Mouse (Mus musculus): ENCODE results near the gene Gfral. TPM values are rescaled to one million over a fixed set of nuclear protein-coding genes. Genes with fewer than 3 reads are reported as not detected.
A peak's percentile ranks its signal among the peaks of the same experiment; 100 is the strongest.
"Not testable (repeated sequence)": the region's sequence is repeated elsewhere in the genome, so short reads cannot be mapped to it uniquely, and the experiment has no call there.

Gene Gfral
- polyA plus RNA-seq, 1 experiment from 2014 or later: not detected

DNA sequence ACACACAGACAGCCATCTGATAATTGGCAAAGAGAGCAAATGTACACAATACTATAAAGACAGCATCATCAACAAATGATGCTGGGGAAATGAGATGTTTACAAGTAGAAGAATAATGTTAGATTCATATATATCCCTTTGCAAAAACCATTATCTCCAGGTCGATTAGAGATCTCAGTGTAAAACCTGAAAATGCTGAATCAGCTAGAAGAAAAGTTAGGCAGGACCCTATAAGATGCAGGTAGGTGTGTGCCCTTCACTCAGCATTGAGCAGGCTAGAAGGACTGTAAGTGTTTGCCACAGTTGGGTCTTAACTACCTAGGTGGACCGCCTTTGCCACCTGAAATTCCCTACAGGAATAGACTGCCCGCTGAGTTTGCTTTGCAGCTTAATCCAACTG lies 67.9 kb downstream of the Gfral start:
- Histone ChIP-seq H3K36me3 (ENCODE audit: control insufficient read depth, insufficient read depth, low read length) (no peaks in the 10 kb centered on the region), H3K4me2 (ENCODE audit: low read depth) (no peak overlapping the region), H3K9ac (ENCODE audit: low read length) (no peak overlapping the region), H3K4me3 (ENCODE audit: low read depth, low read length) (no peak overlapping the region), H3K9me3 (ENCODE audit: control insufficient read depth, low read length) (no peaks in the 10 kb centered on the region), H3K27me3 (ENCODE audit: control insufficient read depth, insufficient read depth, low read length) (no peaks in the 10 kb centered on the region), H3K4me1 (ENCODE audit: control insufficient read depth, insufficient read depth, low read length) (no peaks in the 10 kb centered on the region), H3K27ac (ENCODE audit: low read depth, low read length) (no peak overlapping the region)
- DNase-seq (ENCODE audit: low spot score) (no peak), ATAC-seq (ENCODE audit: insufficient read depth, low FRiP score, low TSS enrichment) (no peak)
- 69% methylated on average over 3 of the region's 3 CpGs for WGBS

- WGBS: 87% methylated on average over 3 of the region's 3 CpGs
- Histone ChIP-seq H3K27me3 (ENCODE audit: control insufficient read depth, insufficient read depth, low read length) (no peaks in the 10 kb centered on the region), H3K4me1 (ENCODE audit: control insufficient read depth, insufficient read depth, low read length) (no peaks in the 10 kb centered on the region), H3K4me2 (ENCODE audit: low read depth) (no peak overlapping the region), H3K27ac (ENCODE audit: low read depth, low read length) (no peak overlapping the region), H3K9ac (ENCODE audit: low read length) (no peak overlapping the region), H3K4me3 (ENCODE audit: low read depth, low read length) (no peak overlapping the region), H3K36me3 (ENCODE audit: control insufficient read depth, insufficient read depth, low read length) (no peaks in the 10 kb centered on the region), H3K9me3 (ENCODE audit: control insufficient read depth, low read length) (no peaks in the 10 kb centered on the region)
- DNase-seq (ENCODE audit: low spot score): no peak
- ATAC-seq (ENCODE audit: insufficient read depth, low FRiP score, low TSS enrichment): peak; percentile 45; the same call in 1 of the 2 replicates
These were observed 74.9 kb downstream of the Gfral start for GRCm38 (mm10) chr9:76138378-76139109.

GRCm38 (mm10) chr9:76134042-76134441 lies 79.4 kb downstream of the Gfral start:
- WGBS: 85% methylated on average over 6 of the region's 6 CpGs
- DNase-seq (ENCODE audit: low spot score) (no peak), ATAC-seq (ENCODE audit: insufficient read depth, low FRiP score, low TSS enrichment) (no peak)
- Histone ChIP-seq H3K9ac (ENCODE audit: low read length) (no peak overlapping the region), H3K9me3 (ENCODE audit: control insufficient read depth, low read length) (no peaks in the 10 kb centered on the region), H3K36me3 (ENCODE audit: control insufficient read depth, insufficient read depth, low read length) (no peaks in the 10 kb centered on the region), H3K27ac (ENCODE audit: low read depth, low read length) (no peak overlapping the region), H3K4me2 (ENCODE audit: low read depth) (no peak overlapping the region), H3K27me3 (ENCODE audit: control insufficient read depth, insufficient read depth, low read length) (no peaks in the 10 kb centered on the region), H3K4me3 (ENCODE audit: low read depth, low read length) (no peak overlapping the region), H3K4me1 (ENCODE audit: control insufficient read depth, insufficient read depth, low read length) (no peaks in the 10 kb centered on the region)

DNA sequence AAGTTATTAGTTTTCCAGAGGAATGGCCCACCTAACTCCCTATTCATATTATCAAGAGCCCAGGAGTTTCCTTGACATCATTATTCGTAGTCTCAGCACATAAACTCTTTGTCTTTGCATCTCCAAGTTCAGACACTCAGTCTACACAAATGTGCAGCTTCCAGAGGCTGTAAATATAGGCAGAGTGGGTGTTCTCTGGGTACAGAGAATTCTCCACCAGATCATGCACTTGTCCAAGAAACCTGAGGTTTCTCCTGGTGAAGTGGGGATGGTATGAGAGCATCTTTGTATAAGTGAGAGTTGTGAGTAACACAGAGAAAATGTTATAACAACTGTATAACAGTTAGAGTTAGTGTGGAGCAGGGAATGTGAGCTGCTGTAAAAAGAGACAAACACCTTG lies 84.1 kb downstream of the Gfral start:
- DNase-seq (ENCODE audit: low spot score) (no peak), ATAC-seq (ENCODE audit: insufficient read depth, low FRiP score, low TSS enrichment) (no peak)
- H3K9me3 ChIP-seq (ENCODE audit: control insufficient read depth, low read length): no peaks in the 10 kb centered on the region
- no peaks in the 10 kb centered on the region for H3K36me3 ChIP-seq (ENCODE audit: control insufficient read depth, insufficient read depth, low read length)
- no peak overlapping the region for H3K27ac ChIP-seq (ENCODE audit: low read depth, low read length)
- 65% methylated on average over 1 of the region's 1 CpGs for WGBS
- H3K4me1 ChIP-seq (ENCODE audit: control insufficient read depth, insufficient read depth, low read length): no peaks in the 10 kb centered on the region
- no peak overlapping the region for H3K4me2 ChIP-seq (ENCODE audit: low read depth)
- no peaks in the 10 kb centered on the region for H3K27me3 ChIP-seq (ENCODE audit: control insufficient read depth, insufficient read depth, low read length)
- no peak overlapping the region for H3K4me3 ChIP-seq (ENCODE audit: low read depth, low read length)
- no peak overlapping the region for H3K9ac ChIP-seq (ENCODE audit: low read length)

DNA sequence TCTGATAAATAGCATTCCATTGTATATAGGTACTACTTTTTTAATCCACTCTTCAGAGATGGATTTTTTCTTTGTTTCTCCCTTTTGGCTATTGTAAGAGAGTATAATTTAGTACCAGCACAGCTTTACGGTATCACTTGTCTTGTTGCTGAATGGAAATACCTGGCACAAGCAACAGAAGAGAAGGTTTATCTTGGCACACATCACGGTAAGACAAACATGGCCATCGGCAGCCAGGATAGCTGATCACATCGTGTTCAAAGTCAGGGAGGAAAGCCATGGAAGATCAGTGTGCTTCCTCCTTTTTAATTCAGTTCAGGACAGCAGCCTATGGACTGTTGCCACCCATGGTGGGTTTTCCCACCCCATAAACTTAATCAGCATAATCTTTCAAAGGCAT lies 89.2 kb downstream of the Gfral start:
- Histone ChIP-seq H3K9ac (ENCODE audit: low read length) (no peak overlapping the region), H3K27me3 (ENCODE audit: control insufficient read depth, insufficient read depth, low read length) (no peaks in the 10 kb centered on the region), H3K9me3 (ENCODE audit: control insufficient read depth, low read length) (no peaks in the 10 kb centered on the region), H3K4me1 (ENCODE audit: control insufficient read depth, insufficient read depth, low read length) (no peaks in the 10 kb centered on the region), H3K4me3 (ENCODE audit: low read depth, low read length) (no peak overlapping the region), H3K4me2 (ENCODE audit: low read depth) (no peak overlapping the region), H3K36me3 (ENCODE audit: control insufficient read depth, insufficient read depth, low read length) (no peaks in the 10 kb centered on the region), H3K27ac (ENCODE audit: low read depth, low read length) (no peak overlapping the region)
- DNase-seq (ENCODE audit: low spot score): no peak
- no peak for ATAC-seq (ENCODE audit: insufficient read depth, low FRiP score, low TSS enrichment)
- WGBS: 88% methylated on average over 4 of the region's 4 CpGs

GRCm38 (mm10) chr9:76122888-76123287 lies 90.6 kb downstream of the Gfral start:
- H3K36me3 ChIP-seq (ENCODE audit: control insufficient read depth, insufficient read depth, low read length); H3K4me1 ChIP-seq (ENCODE audit: control insufficient read depth, insufficient read depth, low read length); H3K4me3 ChIP-seq (ENCODE audit: low read depth, low read length); H3K9ac ChIP-seq (ENCODE audit: low read length); H3K27me3 ChIP-seq (ENCODE audit: control insufficient read depth, insufficient read depth, low read length); ATAC-seq (ENCODE audit: insufficient read depth, low FRiP score, low TSS enrichment); H3K9me3 ChIP-seq (ENCODE audit: control insufficient read depth, low read length); H3K27ac ChIP-seq (ENCODE audit: low read depth, low read length); H3K4me2 ChIP-seq (ENCODE audit: low read depth): not testable (repeated sequence)
- WGBS: 2% methylated on average over 2 of the region's 2 CpGs
- peak; percentile 67 for DNase-seq (ENCODE audit: low spot score)

Other genes starting within 250 kb of the Gfral start
- 12.3 and 14.5 TPM in 2 replicates for gene Hmgcll1, start 198.8 kb downstream of the Gfral start, polyA plus RNA-seq (2014; fragmentation: Nextera tagmentation; extraction: Ambion mirVana)
- 0.43 and 0.68 TPM in 2 replicates for gene Hcrtr2, start 110.2 kb upstream of the Gfral start, polyA plus RNA-seq (2014; fragmentation: Nextera tagmentation; extraction: Ambion mirVana)